ENCODE assay signal across 16 mouse cellular contexts in the genomic region with DNA sequence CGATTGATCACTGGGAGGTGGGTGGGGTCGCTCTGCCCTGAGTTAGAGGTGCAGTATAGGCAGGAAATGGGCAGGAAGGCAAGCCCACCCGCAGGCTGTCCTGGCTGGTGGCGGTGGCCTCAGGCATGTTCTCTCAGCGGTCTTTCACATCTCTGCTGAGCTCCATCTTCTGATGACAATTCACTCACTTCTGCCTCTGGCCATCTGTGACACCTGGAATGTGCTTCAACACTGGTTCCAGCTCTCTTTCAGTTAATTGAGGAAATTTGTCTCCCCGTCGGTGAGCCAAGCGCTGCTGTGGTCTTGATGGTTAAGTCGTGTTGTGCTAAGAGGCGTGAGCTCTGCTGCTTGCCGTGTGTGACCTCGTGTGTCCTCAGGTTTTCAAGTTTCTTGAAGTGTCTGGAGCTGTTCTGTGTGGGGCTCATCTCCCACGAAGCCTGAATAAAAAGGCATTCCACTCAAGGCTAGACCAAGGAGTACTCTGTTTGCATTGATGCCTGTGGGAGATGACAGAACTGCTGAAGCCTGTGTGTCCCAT. TPM values are rescaled to one million over a fixed set of nuclear protein-coding genes. Genes with fewer than 3 reads are reported as not detected.
DNase-seq lines count a peak whose midpoint lies in the region; ATAC-seq and TF ChIP-seq lines count a peak whose summit lies in the region.
"Had no signal": no experiment of that assay in that cellular context is flagged by ENCODE, and none has a peak within 500 bp of the region (broad histone marks: within the 10 kb centered on the region; RNA-seq: fewer than 3 reads in every experiment).

No protein-coding gene starts in this region.

- H3K4me3 ChIP-seq in hindbrain, embryonic 10.5 days = no peak overlapping the region
- no peak overlapping the region for H3K4me3 ChIP-seq in hindbrain, embryonic 11.5 days (ENCODE audit: low read depth, low read length)
- peak overlapping the region; percentile 32; the same call in 1 of the 2 replicates for H3K4me3 ChIP-seq in E14TG2a.4 (replicated peaks; ENCODE audit: low read length)
- no peak overlapping the region for H3K4me3 ChIP-seq in embryonic facial prominence, embryonic 15.5 days (replicated peaks)
- no peak overlapping the region for H3K4me3 ChIP-seq in stomach, postnatal 0 days (ENCODE audit: low read depth, low read length)
- H3K4me3 ChIP-seq: hindbrain, embryonic 15.5 days; neural tube, embryonic 15.5 days had no signal

- DNase-seq in hindbrain, embryonic 10.5 days (ENCODE audit: low spot score) = no peak
- DNase-seq in hindbrain, embryonic 11.5 days (ENCODE audit: low spot score) = no peak
- peak; percentile 62 for DNase-seq in ZHBTc4 (ENCODE audit: low read depth, low spot score)
- no peak for DNase-seq in kidney, postnatal 10 days
- DNase-seq in yolk sac, embryonic 10.5 days (ENCODE audit: low spot score) = no peak
- no peak for DNase-seq in stomach, postnatal 0 days (ENCODE audit: low spot score)
- DNase-seq: adrenal gland, postnatal 25 days; cerebellum, adult 9-10 months; kidney, adult 8-10 months; liver; lung, adult 18-20 months had no signal

- no peak for TF ChIP-seq EP300 in stomach, postnatal 0 days (optimal IDR thresholded peaks at IDR 0.05)

- no peaks in the 10 kb centered on the region for H3K36me3 ChIP-seq in hindbrain, embryonic 10.5 days
- H3K36me3 ChIP-seq in hindbrain, embryonic 11.5 days (ENCODE audit: control insufficient read depth, insufficient read depth, low read length) = no peaks in the 10 kb centered on the region
- no peaks in the 10 kb centered on the region for H3K36me3 ChIP-seq in E14TG2a.4 (ENCODE audit: insufficient read depth, low read length)
- no peaks in the 10 kb centered on the region for H3K36me3 ChIP-seq in embryonic facial prominence, embryonic 15.5 days
- H3K36me3 ChIP-seq in stomach, postnatal 0 days (ENCODE audit: control insufficient read depth, insufficient read depth, low read length) = no peaks in the 10 kb centered on the region
- H3K36me3 ChIP-seq: hindbrain, embryonic 15.5 days; neural tube, embryonic 15.5 days had no signal

- no peak for TF ChIP-seq CTCF in E14TG2a.4 (conservative IDR thresholded peaks at IDR 0.05; ENCODE audit: low read length)
- no peak for TF ChIP-seq CTCF in stomach, postnatal 0 days (IDR thresholded peaks at IDR 0.05; ENCODE audit: low read depth)

- peak overlapping the region; percentile 83 for H3K27ac ChIP-seq in hindbrain, embryonic 10.5 days
- no peak overlapping the region for H3K27ac ChIP-seq in hindbrain, embryonic 11.5 days (ENCODE audit: low read depth, low read length)
- peak overlapping the region; percentile 89; the same call in 1 of the 2 replicates for H3K27ac ChIP-seq in embryonic facial prominence, embryonic 15.5 days (replicated peaks)
- no peak overlapping the region for H3K27ac ChIP-seq in stomach, postnatal 0 days (replicated peaks)
- H3K27ac ChIP-seq: hindbrain, embryonic 15.5 days; neural tube, embryonic 15.5 days had no signal

- H3K27me3 ChIP-seq in hindbrain, embryonic 10.5 days (ENCODE audit: insufficient read depth, poor library complexity, severe bottlenecking) = no peaks in the 10 kb centered on the region
- no peaks in the 10 kb centered on the region for H3K27me3 ChIP-seq in hindbrain, embryonic 11.5 days (ENCODE audit: control insufficient read depth, insufficient read depth, low read length)
- H3K27me3 ChIP-seq in E14TG2a.4 (ENCODE audit: insufficient read depth, low read length) = no peaks in the 10 kb centered on the region
- H3K27me3 ChIP-seq in embryonic facial prominence, embryonic 15.5 days = no peaks in the 10 kb centered on the region
- no peaks in the 10 kb centered on the region for H3K27me3 ChIP-seq in stomach, postnatal 0 days (ENCODE audit: control insufficient read depth, insufficient read depth, low read length)
- H3K27me3 ChIP-seq: hindbrain, embryonic 15.5 days; neural tube, embryonic 15.5 days had no signal

- ATAC-seq in hindbrain, embryonic 11.5 days (ENCODE audit: low FRiP score) = no peak
- no peak for ATAC-seq in embryonic facial prominence, embryonic 15.5 days (ENCODE audit: insufficient number of reproducible peaks, low FRiP score, low TSS enrichment, low read depth)
- ATAC-seq in stomach, postnatal 0 days (ENCODE audit: low FRiP score, low TSS enrichment) = no peak
- ATAC-seq: forebrain, embryonic 14.5 days had no signal

- H3K9ac ChIP-seq in hindbrain, embryonic 11.5 days (ENCODE audit: low read depth, low read length) = no peak overlapping the region
- no peak overlapping the region for H3K9ac ChIP-seq in embryonic facial prominence, embryonic 15.5 days
- no peak overlapping the region for H3K9ac ChIP-seq in stomach, postnatal 0 days (ENCODE audit: low read length)
- H3K9ac ChIP-seq: hindbrain, embryonic 15.5 days; neural tube, embryonic 15.5 days had no signal

- 54% methylated on average over 13 of the region's 13 CpGs for WGBS in hindbrain, embryonic 10.5 days
- WGBS in hindbrain, embryonic 11.5 days = 49% methylated on average over 13 of the region's 13 CpGs
- 25% methylated on average over 13 of the region's 13 CpGs for WGBS in embryonic facial prominence, embryonic 15.5 days
- WGBS in stomach, postnatal 0 days = 51% methylated on average over 13 of the region's 13 CpGs

- peaks cover 90% of the 10 kb centered on the region for H3K4me1 ChIP-seq in hindbrain, embryonic 10.5 days (replicated peaks)
- peaks cover 6% of the 10 kb centered on the region for H3K4me1 ChIP-seq in hindbrain, embryonic 11.5 days (replicated peaks; ENCODE audit: control insufficient read depth, insufficient read depth, low read length)
- H3K4me1 ChIP-seq in E14TG2a.4 (replicated peaks; ENCODE audit: low read depth, low read length) = peaks cover 94% of the 10 kb centered on the region
- peaks cover 86% of the 10 kb centered on the region for H3K4me1 ChIP-seq in embryonic facial prominence, embryonic 15.5 days
- H3K4me1 ChIP-seq in stomach, postnatal 0 days (replicated peaks; ENCODE audit: control insufficient read depth, insufficient read depth) = peaks cover 21% of the 10 kb centered on the region

- H3K4me2 ChIP-seq in hindbrain, embryonic 11.5 days (replicated peaks; ENCODE audit: low read depth, low read length) = no peak overlapping the region
- H3K4me2 ChIP-seq in embryonic facial prominence, embryonic 15.5 days (replicated peaks) = no peak overlapping the region
- no peak overlapping the region for H3K4me2 ChIP-seq in stomach, postnatal 0 days (replicated peaks; ENCODE audit: low read depth)
- H3K4me2 ChIP-seq: hindbrain, embryonic 15.5 days; neural tube, embryonic 15.5 days had no signal

- no peaks in the 10 kb centered on the region for H3K9me3 ChIP-seq in hindbrain, embryonic 10.5 days
- no peaks in the 10 kb centered on the region for H3K9me3 ChIP-seq in hindbrain, embryonic 11.5 days (ENCODE audit: control insufficient read depth, low read length)
- H3K9me3 ChIP-seq in E14TG2a.4 (ENCODE audit: low read length) = no peaks in the 10 kb centered on the region
- no peaks in the 10 kb centered on the region for H3K9me3 ChIP-seq in embryonic facial prominence, embryonic 15.5 days (replicated peaks)
- no peaks in the 10 kb centered on the region for H3K9me3 ChIP-seq in stomach, postnatal 0 days (ENCODE audit: control insufficient read depth, low read length)
- H3K9me3 ChIP-seq: hindbrain, embryonic 15.5 days; neural tube, embryonic 15.5 days had no signal

RNA-seq across cellular contexts. Expression of a gene that starts 19.9 kb away (rescaled TPM):
- 29.9 and 37.4 TPM in 2 replicates for polyA plus RNA-seq in hindbrain, embryonic 10.5 days (2016; fragmentation: Nextera tagmentation; extraction: Ambion mirVana)
- 23.8 and 27.6 TPM in 2 replicates for polyA plus RNA-seq in hindbrain, embryonic 11.5 days (2014; fragmentation: Nextera tagmentation; extraction: Ambion mirVana)
- 76.1 and 77.2 TPM in 2 replicates for polyA plus RNA-seq in embryonic facial prominence, embryonic 15.5 days (2015; fragmentation: Nextera tagmentation; extraction: Ambion mirVana)
- polyA plus RNA-seq in stomach, postnatal 0 days (2015; fragmentation: Nextera tagmentation; extraction: Ambion mirVana) = 12.4 and 13.6 TPM in 2 replicates

Comparison
In these comparisons a context has a peak if more than half of its experiments do, and no peak if none do; other contexts are left out.
1. H3K27ac ChIP-seq: peak in hindbrain, embryonic 10.5 days (single experiment) and embryonic facial prominence, embryonic 15.5 days (single experiment); none in hindbrain, embryonic 11.5 days (single experiment) and stomach, postnatal 0 days (single experiment).